Mouse (Mus musculus) left cerebral cortex, postnatal 14 days (tissue): Measurements from ENCODE around the gene Olfr161. TPM values are rescaled to one million over a fixed set of nuclear protein-coding genes. Genes with fewer than 3 reads are reported as not detected.
"Not testable (repeated sequence)": the region's sequence is repeated elsewhere in the genome, so short reads cannot be mapped to it uniquely, and the experiment has no call there.

Source experiments
- DNase-seq, 2 experiments: peaks; one replicate each; pipeline ENCODE4 v3.0.0; 2021 to 2022; ENCODE audit warnings: low spot score in 2 of 2, mixed read lengths in 1 of 2
- intact Hi-C: fragments of 180-260 bp; cut with DNase I; formaldehyde crosslinking; loops from one replicate; pipeline ENCODE4 v1.15.1; 2025
- long read RNA-seq, 2 experiments: library from polyadenylated mRNA; stranded (forward); transcript quantifications; one replicate each; pipeline ENCODE4 v2.0.0; 2021
- total RNA-seq, 2 experiments: library from RNA; stranded (reverse); gene quantifications; 2 replicates each; pipeline ENCODE4 v1.2.3; 2021

The Olfr161 gene
- total RNA-seq, result not detected
- long read RNA-seq, experiment 1, result 0 reads
- long read RNA-seq, experiment 2, result 0 reads

- DNase-seq, result no peak
- intact Hi-C loops, result no loop called here
These were observed at the start of gene Olfr161 for GRCm38 (mm10) chr16:3590691-3591090. Gene Olfr161, plus strand, starts transcription at chr16:3591042.

GRCm38 (mm10) chr16:3563553-3563952, 27.3 kb upstream of the Olfr161 start:
- no peak for DNase-seq
- intact Hi-C loops, result no loop called here

GRCm38 (mm10) chr16:3577658-3578057, 13.2 kb upstream of the Olfr161 start:
- DNase-seq, intact Hi-C loops: not testable (repeated sequence)

GRCm38 (mm10) chr16:3578227-3578848, 12.5 kb upstream of the Olfr161 start:
- DNase-seq, intact Hi-C loops: not testable (repeated sequence)

- intact Hi-C loops, DNase-seq: not testable (repeated sequence)
These were observed 40.5 kb downstream of the Olfr161 start for GRCm38 (mm10) chr16:3631376-3631775.

- intact Hi-C loops, result not testable (repeated sequence)
These were observed 41.9 kb downstream of the Olfr161 start for GRCm38 (mm10) chr16:3632572-3633361.

More at GRCm38 (mm10) chr16:3632572-3633361, 41.9 kb downstream of the Olfr161 start:
- not testable (repeated sequence) for DNase-seq

Other genes with a start within 250 kb of the Olfr161 start
- gene Mefv, start 127.1 kb downstream of the Olfr161 start, total RNA-seq, result not detected
- gene Zfp263, start 153.1 kb downstream of the Olfr161 start, total RNA-seq, result 10 to 100 TPM; 18.5 to 19.4 TPM
- not detected for gene Olfr15, start 239.8 kb downstream of the Olfr161 start, total RNA-seq